Mouse (Mus musculus) brain, embryonic 14.5 days (tissue): ENCODE data around the gene Mrps9. TPM values are rescaled to one million over a fixed set of nuclear protein-coding genes. Genes with fewer than 3 reads are reported as not detected.
"Not testable (repeated sequence)": the region's sequence is repeated elsewhere in the genome, so short reads cannot be mapped to it uniquely, and the experiment has no call there.

Source experiments
- DNase-seq: peaks from one replicate; pipeline ENCODE4 v3.0.0-alpha.2; 2011; ENCODE audit warnings: low read depth
- CTCF ChIP-seq: fragments of 200-500 bp; IDR thresholded peaks from 2 replicates; pipeline ENCODE4 v1.5.1; 2012; ENCODE audit warnings: inconsistent platforms, mild to moderate bottlenecking, moderate library complexity, borderline replicate concordance; ENCODE audit not compliant: insufficient read depth, insufficient read length; ENCODE audit errors: extremely low read depth
- POLR2A ChIP-seq: fragments of 200-500 bp; IDR thresholded peaks from 2 replicates; pipeline ENCODE4 v1.6.1; 2012; ENCODE audit warnings: mild to moderate bottlenecking, inconsistent platforms, borderline replicate concordance; ENCODE audit not compliant: poor library complexity, insufficient read depth, insufficient read length, severe bottlenecking; ENCODE audit errors: extremely low read depth
- polyA plus RNA-seq: library from polyadenylated mRNA; depleted of rRNA; stranded (reverse); fragments of >200 nt; gene quantifications from 2 replicates; pipeline ENCODE4 v1.2.3, GENCODE M21; 2012

The Mrps9 gene
- polyA plus RNA-seq, 1 experiment: 40.5 TPM

DNA sequence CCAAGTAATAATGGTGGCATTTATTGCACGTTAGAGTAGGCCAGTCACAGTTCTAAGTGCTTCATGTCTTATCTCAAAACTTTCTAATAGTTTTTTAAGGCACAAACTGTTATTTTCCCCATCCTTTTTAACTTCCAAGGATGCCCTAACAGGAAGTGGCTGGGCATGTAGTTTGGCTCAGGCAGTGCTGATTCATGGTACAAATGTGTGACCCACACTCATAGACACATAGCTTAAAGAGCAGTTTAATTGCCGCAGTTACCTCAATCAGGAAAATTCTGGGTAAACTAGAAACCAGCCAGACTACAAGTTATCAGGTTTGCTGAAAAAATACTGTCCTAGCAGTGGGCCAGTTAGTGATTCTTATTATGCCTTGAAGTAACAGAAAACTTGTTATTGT, 31.2 kb downstream of the Mrps9 start:
- TF ChIP-seq CTCF (no peak), POLR2A (no peak)
- DNase-seq: no peak

DNA sequence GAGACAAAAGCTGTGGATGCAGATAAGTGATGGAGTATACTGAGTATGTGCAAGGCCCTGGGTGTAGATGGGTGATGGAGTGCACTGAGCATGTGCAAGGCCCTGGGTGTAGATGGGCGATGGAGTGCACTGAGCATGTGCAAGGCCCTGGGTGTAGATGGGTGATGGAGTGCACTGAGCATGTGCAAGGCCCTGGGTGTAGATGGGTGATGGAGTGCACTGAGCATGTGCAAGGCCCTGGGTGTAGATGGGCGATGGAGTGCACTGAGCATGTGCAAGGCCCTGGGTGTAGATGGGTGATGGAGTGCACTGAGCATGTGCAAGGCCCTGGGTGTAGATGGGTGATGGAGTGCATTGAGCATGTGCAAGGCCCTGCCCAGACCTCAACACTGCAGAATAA, 32.4 kb downstream of the Mrps9 start:
- DNase-seq: not testable (repeated sequence)

DNA sequence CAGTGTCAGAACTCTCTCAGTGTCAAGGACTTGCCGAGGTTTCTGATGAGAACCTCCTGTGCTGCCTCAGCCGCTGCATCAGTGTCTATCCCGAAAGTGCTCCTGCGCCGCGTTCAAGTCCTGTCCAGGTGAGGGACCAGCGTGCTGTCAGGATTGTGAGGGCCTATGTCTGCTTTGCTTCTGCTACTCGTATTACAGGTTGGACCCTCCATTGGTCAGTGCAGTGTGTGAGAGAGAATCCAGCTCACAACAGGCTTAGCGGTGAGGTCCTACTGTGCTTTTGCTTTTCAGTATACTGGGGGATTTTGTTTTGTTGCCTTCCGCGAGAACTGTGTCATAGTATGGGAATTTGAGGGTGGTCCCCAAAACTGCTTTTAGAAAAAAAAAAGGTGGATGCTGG, 36.8 kb downstream of the Mrps9 start:
- no peak for TF ChIP-seq CTCF
- TF ChIP-seq POLR2A: no peak
- no peak for DNase-seq

DNA sequence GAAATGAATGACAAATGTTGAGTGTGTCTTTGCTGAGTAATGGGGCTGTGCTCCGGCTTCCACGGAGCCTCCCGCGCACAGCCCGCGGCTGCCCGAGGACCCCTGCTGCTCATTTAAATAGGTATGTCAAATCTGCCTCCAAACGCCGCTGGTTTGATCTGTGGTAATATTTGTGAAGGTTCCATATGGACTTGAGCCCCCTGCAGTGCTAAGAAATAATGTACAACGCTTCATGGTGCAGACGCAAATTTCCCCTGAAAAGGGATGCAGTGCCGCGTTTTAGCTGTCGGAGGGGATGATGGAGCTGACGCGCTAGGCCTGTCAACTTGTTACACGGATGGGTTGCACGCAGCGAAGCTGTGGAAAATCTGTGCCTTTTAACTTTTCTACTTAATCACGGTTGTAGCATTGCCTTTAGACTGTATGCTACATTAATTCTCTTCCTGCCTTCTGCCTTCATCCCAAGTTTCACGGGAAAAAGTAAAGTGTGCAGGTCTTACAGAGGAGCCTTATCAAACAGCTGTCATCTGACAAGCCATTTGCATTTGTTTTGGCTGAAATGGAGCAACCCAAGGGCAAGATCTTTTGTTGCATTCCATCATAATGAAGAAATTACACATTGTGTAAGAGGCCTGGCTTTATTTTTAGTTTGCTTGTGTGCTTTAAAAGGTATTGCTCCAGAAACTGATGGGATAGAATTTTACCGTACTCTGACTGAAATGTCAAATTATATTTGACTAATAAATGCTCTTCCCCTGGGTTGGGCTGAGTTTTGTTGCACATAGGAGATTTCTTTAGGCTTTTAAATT, 37.7 kb downstream of the Mrps9 start:
- TF ChIP-seq POLR2A: no peak
- no peak for TF ChIP-seq CTCF
- peak; percentile 85 for DNase-seq

DNA sequence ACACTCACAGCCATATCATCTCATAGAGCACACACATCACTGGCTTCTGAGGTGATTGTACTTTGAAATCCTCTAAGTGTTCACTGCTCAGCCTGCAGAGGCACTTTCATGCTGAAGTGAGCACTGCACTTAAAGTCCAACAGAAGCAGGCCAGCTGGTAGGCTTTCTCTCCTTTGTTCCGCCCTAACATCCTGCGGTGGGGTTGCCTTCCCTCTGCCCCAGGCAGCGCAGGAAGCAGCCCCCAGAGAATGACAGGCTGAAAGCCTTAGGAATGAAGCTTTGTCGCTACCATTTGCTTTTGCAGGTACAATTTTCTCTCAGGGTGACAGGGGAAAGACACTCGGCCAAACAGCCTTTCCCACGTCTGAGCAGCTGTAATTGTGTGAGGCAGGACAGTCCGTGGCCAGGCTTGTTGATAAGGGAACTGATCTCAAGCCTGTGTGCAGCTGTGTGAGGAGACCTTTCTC, 38.4 kb downstream of the Mrps9 start:
- TF ChIP-seq CTCF (no peak), POLR2A (no peak)
- peak; percentile 81 for DNase-seq

DNA sequence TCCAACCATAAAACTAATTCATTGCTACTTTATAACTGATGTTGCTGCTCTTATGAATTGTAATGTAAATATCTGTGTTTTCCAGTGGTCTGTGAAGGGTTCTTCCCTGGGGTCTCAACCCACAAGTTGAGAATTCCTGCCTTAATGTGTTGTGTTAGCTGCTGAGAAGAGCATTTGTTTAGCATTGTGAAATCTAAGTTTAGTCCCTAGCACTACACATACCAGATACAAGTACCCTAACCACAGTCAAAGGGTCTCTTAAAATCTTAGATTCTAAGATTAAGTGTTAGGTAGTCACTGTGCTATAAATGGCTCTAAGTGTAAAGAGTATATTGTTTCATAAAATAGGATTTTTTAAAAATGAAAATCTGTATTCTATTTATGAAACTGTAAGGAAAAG, 43.7 kb downstream of the Mrps9 start:
- DNase-seq: no peak
- TF ChIP-seq POLR2A (no peak), CTCF (no peak)

DNA sequence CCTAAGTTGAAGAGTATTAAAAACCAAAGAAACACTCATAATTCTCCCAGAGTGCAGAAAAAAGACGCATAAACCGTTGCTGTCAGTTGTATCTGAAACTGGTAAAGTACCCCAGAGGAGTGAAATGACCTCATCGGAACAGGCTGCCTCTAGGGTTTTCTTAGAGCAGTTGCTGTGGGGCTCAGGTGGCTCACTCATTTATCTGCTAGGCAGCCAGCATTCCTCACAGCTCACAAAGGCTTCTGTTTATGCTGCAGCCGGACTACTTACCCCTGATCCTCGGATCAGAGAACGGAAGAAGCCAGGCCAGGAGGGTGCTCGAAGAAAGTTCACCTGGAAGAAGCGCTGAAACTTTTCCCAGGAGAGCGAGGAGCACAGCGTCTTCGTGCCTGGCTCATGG, 54.1 kb downstream of the Mrps9 start:
- no peak for DNase-seq
- TF ChIP-seq CTCF (no peak), POLR2A (no peak)

DNA sequence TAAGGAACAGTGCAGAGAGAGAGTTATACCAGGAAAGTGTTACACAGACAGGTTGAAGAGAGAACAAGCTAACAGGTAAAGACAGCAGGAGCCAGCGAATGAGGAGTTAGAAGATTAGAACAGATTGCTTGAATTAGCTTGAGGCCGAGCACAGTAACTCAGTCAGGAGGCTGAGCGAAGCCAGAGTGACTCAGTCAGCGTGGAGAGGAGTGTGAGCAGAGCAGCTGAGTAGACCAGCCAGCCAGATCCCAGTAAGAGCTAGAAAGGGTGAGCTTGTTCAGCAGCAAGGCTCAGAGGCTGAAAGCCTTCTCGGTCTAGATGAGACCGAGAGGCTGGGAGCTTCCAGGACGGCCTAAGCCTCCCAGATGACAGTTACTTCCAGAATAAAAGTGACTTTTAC, 55.7 kb downstream of the Mrps9 start:
- TF ChIP-seq POLR2A (no peak), CTCF (no peak)
- DNase-seq: no peak

DNA sequence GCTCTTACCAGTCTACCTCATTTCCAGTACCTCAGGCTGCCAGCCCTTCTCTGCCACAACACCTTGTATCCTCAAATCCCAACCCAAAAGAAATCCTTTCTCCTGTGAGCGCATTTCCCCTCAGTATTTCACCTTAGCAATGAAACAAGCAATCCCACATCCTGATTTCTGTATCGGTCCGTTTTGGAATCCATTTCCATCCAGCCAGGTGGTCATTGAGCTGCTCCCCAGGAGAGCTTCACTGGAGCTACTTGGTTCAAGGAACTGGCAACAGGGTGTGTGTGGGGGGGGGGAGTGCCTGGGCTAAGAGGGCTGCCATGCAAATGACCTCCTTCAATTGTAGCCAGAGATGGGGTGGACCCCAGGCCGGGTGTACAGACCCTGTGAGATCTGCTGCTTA, 56.1 kb downstream of the Mrps9 start:
- TF ChIP-seq CTCF: no peak
- TF ChIP-seq POLR2A: no peak
- no peak for DNase-seq

DNA sequence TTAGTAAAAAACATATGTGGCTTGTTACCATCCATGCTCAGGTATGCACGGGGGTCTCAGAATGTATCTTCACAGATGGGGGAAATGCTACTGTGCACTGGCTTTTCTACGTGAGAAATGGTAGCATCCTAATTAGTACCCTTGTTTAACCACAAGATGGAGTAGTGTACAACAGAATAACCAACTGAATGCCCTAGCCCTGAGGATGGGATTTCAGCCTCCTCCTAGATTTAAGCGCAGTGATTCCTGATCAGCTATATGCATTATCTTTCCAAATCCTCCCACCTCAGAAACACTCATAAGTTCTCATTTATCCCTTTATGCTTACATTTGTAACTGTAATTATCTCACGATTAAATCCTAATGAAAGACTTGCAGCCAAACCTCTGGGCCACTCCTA, 64.0 kb downstream of the Mrps9 start:
- DNase-seq: peak; percentile 85
- TF ChIP-seq CTCF (peak; percentile 59; the same call in 1 of the 2 replicates), POLR2A (no peak)

DNA sequence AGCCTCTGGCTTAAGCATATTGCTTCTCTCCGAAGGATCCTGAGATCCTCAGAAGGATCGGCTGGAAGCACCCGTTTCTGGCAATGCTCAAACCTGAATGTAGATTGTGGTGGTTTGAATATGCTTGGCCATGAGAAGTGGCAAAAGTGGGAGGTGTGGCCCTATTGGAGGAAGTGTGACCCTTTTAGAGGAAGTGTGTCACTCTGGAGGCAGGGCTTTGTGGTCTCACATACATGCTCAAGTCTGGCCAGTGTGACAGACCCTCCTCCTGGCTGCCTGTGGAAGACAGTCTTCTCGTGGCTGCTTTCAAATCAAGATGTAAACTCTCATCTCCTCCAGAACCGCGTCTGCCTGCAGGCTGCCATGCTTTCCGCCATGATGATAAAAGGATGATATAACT, 65.7 kb downstream of the Mrps9 start:
- TF ChIP-seq CTCF (no peak), POLR2A (no peak)
- DNase-seq: no peak

DNA sequence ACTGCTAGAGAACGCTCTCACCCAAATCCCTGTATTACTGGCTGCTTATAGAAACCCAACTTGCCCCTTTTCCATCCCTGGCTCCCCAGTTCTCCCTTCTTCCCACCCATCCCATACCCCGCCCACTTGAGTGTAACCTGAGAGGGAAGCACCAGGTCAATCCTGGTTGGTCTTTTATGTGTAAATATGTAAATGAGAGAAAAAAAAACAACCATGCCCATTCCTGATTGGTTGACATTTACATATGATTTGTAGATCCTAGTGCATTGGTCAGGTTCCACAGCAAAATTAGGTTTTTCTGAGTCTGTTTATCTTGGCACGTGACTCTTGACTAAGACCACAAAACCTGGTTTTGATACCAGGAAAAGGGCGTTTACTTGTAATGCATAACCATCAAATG, 66.9 kb downstream of the Mrps9 start:
- no peak for TF ChIP-seq CTCF
- no peak for TF ChIP-seq POLR2A
- peak; percentile 52 for DNase-seq
